Mouse (Mus musculus) kidney, adult 2 months (tissue): ENCODE data around the gene Rbm5. TPM values are rescaled to one million over a fixed set of nuclear protein-coding genes. Genes with fewer than 3 reads are reported as not detected.
A peak's percentile ranks its signal among the peaks of the same experiment; 100 is the strongest.

Experiments
- DNase-seq: peaks from one replicate; pipeline ENCODE4 v3.0.0; 2021
- H3K27ac ChIP-seq: fragments of 200-500 bp; 2 replicates; pipeline ENCODE4 v1.5.1; 2012; ENCODE audit warnings: low read depth, low read length, control low read depth, inconsistent platforms; ENCODE audit not compliant: insufficient read depth
- H3K27me3 ChIP-seq: fragments of 200-500 bp; replicated peaks from 2 replicates; pipeline ENCODE4 v1.6.1; 2012; ENCODE audit warnings: mild to moderate bottlenecking, moderate library complexity, low read length, inconsistent platforms; ENCODE audit not compliant: control insufficient read depth, insufficient read depth
- H3K36me3 ChIP-seq: fragments of 200-500 bp; 2 replicates; pipeline ENCODE4 v1.6.1; 2012; ENCODE audit warnings: mild to moderate bottlenecking, moderate library complexity, low read length, inconsistent platforms; ENCODE audit not compliant: control insufficient read depth, insufficient read depth
- H3K4me1 ChIP-seq: fragments of 200-500 bp; 2 replicates; pipeline ENCODE4 v1.6.1; 2011; ENCODE audit warnings: low read length; ENCODE audit not compliant: control insufficient read depth, insufficient read depth
- H3K4me3 ChIP-seq: fragments of 200-500 bp; 2 replicates; pipeline ENCODE4 v1.5.1; 2011; ENCODE audit warnings: mild to moderate bottlenecking, low read depth, low read length, control low read depth; ENCODE audit not compliant: insufficient read depth
- CTCF ChIP-seq: fragments of 200-500 bp; conservative IDR thresholded peaks from 2 replicates; pipeline ENCODE4 v1.5.1; 2011; ENCODE audit warnings: low read depth, mild to moderate bottlenecking, control low read depth, low read length, moderate library complexity, mixed read lengths; ENCODE audit not compliant: insufficient read depth, insufficient read length
- POLR2A ChIP-seq: fragments of 200-500 bp; IDR thresholded peaks from one replicate; pipeline ENCODE4 v1.6.1; 2011; ENCODE audit warnings: low read depth, low read length, control low read depth
- WGBS: fragments of 180-500 bp; shearing (Covaris S2); methylation state at CpG from one replicate; pipeline ENCODE4 v1.1.7; 2018; 5-methylcytosine and 5-hydroxymethylcytosine counted together
- polyA plus RNA-seq: library from polyadenylated mRNA; depleted of rRNA; stranded (reverse); fragments of >200 nt; gene quantifications from 2 replicates; pipeline ENCODE4 v1.2.3, GENCODE M21; 2012

Gene Rbm5
- polyA plus RNA-seq, 1 experiment: 43.8 TPM

DNA sequence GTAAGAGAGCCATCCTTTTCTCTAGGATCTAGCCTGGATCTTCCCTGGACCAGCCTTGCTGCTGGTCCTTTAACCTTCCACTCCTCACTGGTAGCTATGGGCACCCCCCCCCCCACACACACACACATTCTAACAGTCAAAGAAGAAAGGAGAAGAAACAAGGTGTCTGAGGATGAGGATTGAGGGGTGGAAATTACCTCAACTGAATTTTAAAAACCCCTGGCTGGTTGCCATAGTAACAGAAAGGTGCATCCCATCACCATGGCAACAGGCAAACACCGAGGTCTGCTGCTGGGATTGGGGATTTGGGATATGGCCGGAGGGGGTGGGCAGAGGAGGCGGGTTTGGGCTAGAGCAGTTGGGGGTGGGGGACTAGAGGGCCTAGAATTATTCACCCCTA, 41.1 kb downstream of the Rbm5 start:
- no peak for TF ChIP-seq POLR2A
- no peak for TF ChIP-seq CTCF
- DNase-seq: no peak
- Histone ChIP-seq H3K36me3 (no peaks in the 10 kb centered on the region), H3K4me1 (peaks cover 9% of the 10 kb centered on the region), H3K27ac (no peak overlapping the region), H3K27me3 (no peaks in the 10 kb centered on the region), H3K4me3 (no peak overlapping the region)
- 82% methylated on average over 3 of the region's 3 CpGs for WGBS

DNA sequence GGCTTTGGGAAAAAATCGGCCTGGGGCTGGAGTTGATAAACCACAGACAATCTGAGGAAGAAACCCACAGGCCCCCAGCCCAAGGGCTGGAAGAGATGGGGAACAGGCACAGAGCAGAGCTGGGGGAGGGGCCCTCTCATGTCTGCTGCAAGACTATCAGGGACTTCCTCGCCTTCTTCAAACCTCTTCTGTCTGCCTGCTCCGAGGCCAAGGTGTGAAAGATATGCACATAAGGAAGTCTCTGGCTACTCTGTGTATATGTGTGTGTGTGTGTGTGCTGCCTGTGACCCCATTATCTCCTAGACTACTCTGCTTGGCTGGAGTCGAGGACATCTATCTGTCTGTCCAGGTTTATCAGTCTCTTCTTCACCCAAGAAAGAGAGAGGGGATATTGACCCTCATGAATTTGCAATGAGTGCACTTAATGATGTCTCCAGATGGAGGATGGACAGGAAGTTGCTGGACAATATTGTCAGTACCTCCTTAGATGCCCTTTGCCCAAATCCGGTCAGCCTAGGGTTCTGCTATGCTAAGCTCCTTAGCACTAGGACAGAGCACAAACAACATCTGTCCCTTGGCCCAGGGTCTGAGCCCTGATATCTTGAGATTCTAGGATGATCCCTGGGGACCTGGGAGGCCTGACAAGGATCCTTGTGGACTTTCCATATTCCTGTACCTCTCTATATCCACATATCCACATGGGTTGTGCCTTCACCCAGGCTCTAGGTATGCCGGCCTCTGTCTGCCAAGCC, 41.7 kb downstream of the Rbm5 start:
- Histone ChIP-seq H3K36me3 (no peaks in the 10 kb centered on the region), H3K27me3 (no peaks in the 10 kb centered on the region), H3K4me1 (peaks cover 14% of the 10 kb centered on the region), H3K27ac (no peak overlapping the region), H3K4me3 (no peak overlapping the region)
- no peak for DNase-seq
- TF ChIP-seq POLR2A (no peak), CTCF (no peak)
- 82% methylated on average over 6 of the region's 6 CpGs for WGBS

DNA sequence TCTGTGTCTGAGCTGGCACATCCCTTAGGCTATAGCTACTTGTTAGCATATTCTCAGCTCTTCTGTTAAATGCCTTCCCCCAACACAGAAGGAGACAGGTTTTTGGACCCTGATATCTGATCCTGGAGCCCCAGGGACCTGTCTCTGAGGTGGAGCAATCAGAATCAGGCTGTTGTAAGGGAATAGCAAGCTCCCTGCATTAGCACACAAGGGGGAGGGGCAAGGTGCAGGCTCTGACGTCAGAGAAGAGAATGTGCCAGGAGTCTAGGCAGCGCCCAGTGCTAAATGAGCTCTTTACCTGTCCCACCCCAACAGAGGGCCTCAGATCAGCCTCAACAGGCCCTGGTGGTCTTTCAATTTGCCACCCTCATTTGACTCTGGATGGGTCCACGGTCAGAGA, 43.8 kb downstream of the Rbm5 start:
- H3K4me1 ChIP-seq: peaks cover 20% of the 10 kb centered on the region
- H3K27ac ChIP-seq: no peak overlapping the region
- no peaks in the 10 kb centered on the region for H3K27me3 ChIP-seq
- no peak overlapping the region for H3K4me3 ChIP-seq
- no peak for TF ChIP-seq CTCF
- no peak for TF ChIP-seq POLR2A
- DNase-seq: peak; percentile 40
- 52% methylated on average over 3 of the region's 3 CpGs for WGBS
- H3K36me3 ChIP-seq: no peaks in the 10 kb centered on the region

DNA sequence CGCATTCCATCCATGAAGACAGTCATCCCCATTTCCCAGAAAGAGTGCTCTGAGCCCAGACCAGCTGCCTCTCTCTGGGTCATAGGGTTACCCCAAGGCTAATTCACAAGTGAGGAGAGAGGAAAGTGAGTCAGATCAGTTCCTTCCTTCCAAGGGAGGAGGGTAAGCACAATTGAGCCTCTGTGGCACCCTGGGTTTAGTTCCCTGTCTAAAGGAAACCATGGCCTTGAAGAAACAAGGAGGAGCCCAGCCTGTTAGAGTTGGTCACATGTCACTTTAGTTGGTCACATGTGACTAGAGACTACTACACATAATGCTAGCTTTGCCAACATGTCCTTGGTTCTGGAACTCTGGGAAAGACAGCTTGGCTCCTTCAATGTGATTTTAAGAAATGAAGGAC, 46.0 kb downstream of the Rbm5 start:
- WGBS: 90% methylated on average over 1 of the region's 1 CpGs
- Histone ChIP-seq H3K36me3 (no peaks in the 10 kb centered on the region), H3K27me3 (no peaks in the 10 kb centered on the region), H3K27ac (peak overlapping the region; percentile 72), H3K4me1 (peaks cover 20% of the 10 kb centered on the region), H3K4me3 (no peak overlapping the region)
- peak; percentile 42 for DNase-seq
- no peak for TF ChIP-seq CTCF
- no peak for TF ChIP-seq POLR2A

DNA sequence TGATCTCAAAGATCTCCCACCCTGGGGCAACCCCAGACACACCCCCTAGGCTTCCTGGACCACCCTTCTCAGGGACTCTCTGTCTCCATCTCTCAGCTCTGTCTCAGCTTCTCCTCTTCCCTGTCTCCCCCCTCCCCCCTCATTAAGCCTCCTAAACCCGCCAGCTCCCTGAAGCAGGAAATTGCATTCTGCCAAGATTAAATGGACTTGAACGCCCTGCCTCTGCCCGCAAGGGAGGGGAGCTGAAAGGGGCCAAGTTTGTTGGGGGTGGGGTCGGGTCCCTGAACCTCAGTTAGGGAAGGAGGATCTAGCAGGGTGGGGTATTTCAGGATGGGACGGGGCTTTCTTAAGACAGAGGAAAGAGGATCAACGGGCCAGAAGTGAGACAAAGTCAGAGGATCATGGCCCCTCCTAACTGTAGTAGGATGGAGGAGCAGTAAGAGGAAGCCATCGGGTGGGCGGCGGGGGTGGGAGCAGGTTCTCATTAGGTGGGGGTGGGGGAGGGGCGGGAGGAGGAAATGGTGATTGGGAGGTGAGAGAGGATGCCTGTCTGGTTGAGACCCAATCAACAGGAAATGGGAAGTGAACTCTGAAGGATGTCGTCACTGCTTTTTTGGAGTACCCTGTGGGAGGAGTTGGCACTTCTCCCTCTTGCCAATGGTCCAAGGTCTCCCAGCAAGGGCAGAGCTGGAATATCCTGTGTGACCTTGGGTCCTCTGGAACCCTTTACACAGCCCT, 46.8 kb downstream of the Rbm5 start:
- Histone ChIP-seq H3K36me3 (no peaks in the 10 kb centered on the region), H3K4me1 (peaks cover 20% of the 10 kb centered on the region), H3K27ac (peak overlapping the region; percentile 72), H3K27me3 (no peaks in the 10 kb centered on the region), H3K4me3 (no peak overlapping the region)
- peak; percentile 91 for DNase-seq
- no peak for TF ChIP-seq POLR2A
- no peak for TF ChIP-seq CTCF
- under 1% methylated on average over 11 of the region's 11 CpGs for WGBS

DNA sequence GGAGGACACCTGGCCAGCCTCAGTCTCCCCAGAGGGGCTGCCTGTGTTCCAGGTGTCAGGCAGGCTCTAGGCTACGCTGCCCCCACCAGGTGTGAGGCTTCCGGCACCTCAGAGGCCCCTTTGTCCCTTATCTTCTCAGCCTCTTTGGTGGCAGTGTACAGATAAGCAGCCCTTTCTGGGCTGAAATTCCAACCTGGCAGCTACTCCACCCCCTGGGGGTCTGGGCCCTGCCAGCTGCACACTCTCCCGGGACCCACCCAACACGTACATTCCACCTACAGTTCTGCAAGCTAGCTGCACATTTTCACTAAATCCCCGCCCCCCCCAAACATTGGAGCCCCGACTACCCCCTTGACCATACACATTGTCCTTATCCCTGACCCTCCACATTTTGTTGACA, 47.5 kb downstream of the Rbm5 start:
- Histone ChIP-seq H3K4me1 (peaks cover 20% of the 10 kb centered on the region), H3K27me3 (no peaks in the 10 kb centered on the region), H3K36me3 (no peaks in the 10 kb centered on the region), H3K4me3 (no peak overlapping the region), H3K27ac (peak overlapping the region; percentile 39; the same call in 1 of the 2 replicates)
- TF ChIP-seq POLR2A: no peak
- TF ChIP-seq CTCF: no peak
- no peak for DNase-seq
- 46% methylated on average over 6 of the region's 6 CpGs for WGBS

DNA sequence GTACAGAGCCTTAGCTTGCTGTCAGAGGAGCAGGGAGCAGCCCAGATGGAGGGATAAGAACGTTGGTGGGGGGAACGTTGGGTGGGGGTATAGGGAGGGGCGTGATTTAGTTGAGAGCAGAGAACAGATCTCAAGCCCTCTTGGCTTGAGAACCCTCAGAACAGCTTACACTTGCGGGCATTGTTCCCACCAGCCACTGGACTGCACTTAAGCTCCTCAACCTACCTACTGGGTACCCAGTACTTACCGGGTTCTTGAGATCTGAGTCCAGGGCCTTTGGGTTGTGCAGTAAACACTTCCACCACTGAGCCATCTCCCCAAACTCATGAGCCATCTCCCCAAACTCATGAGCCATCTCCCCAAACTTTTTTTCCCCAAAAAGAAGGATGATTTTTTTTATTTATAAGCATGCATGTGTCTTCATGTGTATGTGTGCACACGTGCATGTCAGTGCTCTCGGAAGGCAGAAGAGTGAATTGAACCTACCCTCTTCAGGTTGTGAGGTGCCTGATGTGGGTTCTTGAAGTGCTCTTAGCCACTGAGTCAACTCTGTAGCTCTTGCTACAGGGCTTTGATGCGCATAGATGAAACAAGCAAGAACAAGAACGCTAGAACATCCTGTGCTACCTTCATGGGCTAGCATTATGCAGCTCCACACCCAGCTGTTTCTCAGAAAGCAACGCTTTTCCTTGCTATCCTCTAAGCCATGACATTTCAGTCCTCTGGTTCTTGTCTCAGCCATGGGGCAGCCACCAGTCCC, 51.8 kb downstream of the Rbm5 start:
- no peak for DNase-seq
- no peaks in the 10 kb centered on the region for H3K27me3 ChIP-seq
- 84% methylated on average over 10 of the region's 10 CpGs for WGBS
- H3K36me3 ChIP-seq: no peaks in the 10 kb centered on the region
- H3K4me1 ChIP-seq: peaks cover 6% of the 10 kb centered on the region
- H3K27ac ChIP-seq: no peak overlapping the region
- TF ChIP-seq POLR2A: no peak
- TF ChIP-seq CTCF: no peak
- no peak overlapping the region for H3K4me3 ChIP-seq
